Mouse (Mus musculus) hindbrain, embryonic 16.5 days (tissue): ENCODE measurements around the gene Sptan1. TPM values are rescaled to one million over a fixed set of nuclear protein-coding genes. Genes with fewer than 3 reads are reported as not detected.
"Not testable (repeated sequence)": the region's sequence is repeated elsewhere in the genome, so short reads cannot be mapped to it uniquely, and the experiment has no call there.

Experiments
- ATAC-seq: fragments of 200-750 bp; cut with Nextera tagmentation; 2 replicates; pipeline ENCODE4 v1.8.0; 2017; ENCODE audit warnings: moderate TSS enrichment, moderate library complexity
- H3K27ac ChIP-seq: fragments of 300-500 bp; sonication (generic); 2 replicates; pipeline ENCODE4 v1.5.1; 2014; ENCODE audit warnings: low read depth, mild to moderate bottlenecking, control low read depth, low read length, moderate library complexity
- H3K27me3 ChIP-seq: fragments of 300-500 bp; sonication (generic); replicated peaks from 2 replicates; pipeline ENCODE4 v1.6.1; 2014; ENCODE audit warnings: low read length; ENCODE audit not compliant: control insufficient read depth, insufficient read depth
- H3K36me3 ChIP-seq: fragments of 300-500 bp; sonication (generic); 2 replicates; pipeline ENCODE4 v1.6.1; 2014; ENCODE audit warnings: mild to moderate bottlenecking, low read length, moderate library complexity, mixed read lengths; ENCODE audit not compliant: control insufficient read depth, insufficient read depth
- H3K4me1 ChIP-seq: fragments of 300-500 bp; sonication (generic); 2 replicates; pipeline ENCODE4 v1.6.1; 2014; ENCODE audit warnings: low read depth, low read length; ENCODE audit not compliant: control insufficient read depth, insufficient read depth
- H3K4me2 ChIP-seq: fragments of 300-500 bp; sonication (generic); 2 replicates; pipeline ENCODE4 v1.6.1; 2014; ENCODE audit warnings: mild to moderate bottlenecking, low read length, control low read depth, moderate library complexity
- H3K4me3 ChIP-seq: fragments of 300-500 bp; sonication (generic); 2 replicates; pipeline ENCODE4 v1.5.1; 2014; ENCODE audit warnings: mild to moderate bottlenecking, low read length, control low read depth, moderate library complexity
- H3K9ac ChIP-seq: fragments of 300-500 bp; sonication (generic); 2 replicates; pipeline ENCODE4 v1.6.1; 2014; ENCODE audit warnings: low read depth, mild to moderate bottlenecking, control low read depth, low read length, moderate library complexity
- H3K9me3 ChIP-seq: fragments of 300-500 bp; sonication (generic); 2 replicates; pipeline ENCODE4 v1.6.1; 2014; ENCODE audit warnings: mild to moderate bottlenecking, low read length, moderate library complexity; ENCODE audit not compliant: control insufficient read depth
- WGBS: fragments of 180-500 bp; shearing (Covaris S2); extraction: QIAGEN DNeasy Blood & Tissue Kit; methylation state at CpG from one replicate; pipeline ENCODE4 v1.1.7; 2014; 5-methylcytosine and 5-hydroxymethylcytosine counted together
- polyA plus RNA-seq: library from polyadenylated mRNA; unstranded; fragments of >200 nt; fragmentation: Nextera tagmentation; extraction: Ambion mirVana; gene quantifications from 2 replicates; pipeline ENCODE4 v1.2.1, GENCODE M21; 2015

Gene Sptan1
- polyA plus RNA-seq, 1 experiment from 2014 or later = 234 TPM

- no peaks in the 10 kb centered on the region for H3K9me3 ChIP-seq
- ATAC-seq = no peak
- peaks cover 8% of the 10 kb centered on the region; the same call in 1 of the 2 replicates for H3K4me1 ChIP-seq
- H3K27me3 ChIP-seq = no peaks in the 10 kb centered on the region
- H3K36me3 ChIP-seq = no peaks in the 10 kb centered on the region
- H3K4me3 ChIP-seq = peak overlapping the region; percentile 66
- WGBS = 52% methylated on average over 11 of the region's 11 CpGs
- H3K4me2 ChIP-seq = peak overlapping the region; percentile 65
- H3K9ac ChIP-seq = peak overlapping the region; percentile 73
- peak overlapping the region; percentile 97 for H3K27ac ChIP-seq
Observed at GRCm38 (mm10) chr2:30048101-30048501, 82.7 kb downstream of the Sptan1 start.

- Histone ChIP-seq H3K4me3 (peak within 1 kb of the TSS; percentile 66), H3K4me1 (peaks cover 8% of the 10 kb centered on the region; the same call in 1 of the 2 replicates), H3K36me3 (no peaks in the 10 kb centered on the region), H3K27me3 (no peaks in the 10 kb centered on the region; the same call in 1 of the 2 replicates), H3K9ac (peak within 1 kb of the TSS; percentile 73), H3K27ac (peak within 1 kb of the TSS; percentile 97), H3K9me3 (no peaks in the 10 kb centered on the region), H3K4me2 (peak within 1 kb of the TSS; percentile 65)
- under 1% methylated on average over 54 of the region's 54 CpGs for WGBS
- ATAC-seq = peak; percentile 95
Observed at GRCm38 (mm10) chr2:30048699-30049388, 83.5 kb downstream of the Sptan1 start, which contains the start of gene Wdr34. Gene Wdr34, minus strand, starts transcription at chr2:30048881.

GRCm38 (mm10) chr2:30049831-30050230, 84.5 kb downstream of the Sptan1 start:
- no peak for ATAC-seq
- Histone ChIP-seq H3K4me2 (no peak overlapping the region), H3K9me3 (no peaks in the 10 kb centered on the region), H3K4me1 (peaks cover 8% of the 10 kb centered on the region; the same call in 1 of the 2 replicates), H3K36me3 (no peaks in the 10 kb centered on the region), H3K27me3 (no peaks in the 10 kb centered on the region; the same call in 1 of the 2 replicates), H3K9ac (no peak overlapping the region), H3K4me3 (no peak overlapping the region), H3K27ac (no peak overlapping the region)
- 90% methylated on average over 3 of the region's 3 CpGs for WGBS

- Histone ChIP-seq H3K27me3 (no peaks in the 10 kb centered on the region; the same call in 1 of the 2 replicates), H3K9me3 (no peaks in the 10 kb centered on the region), H3K36me3 (no peaks in the 10 kb centered on the region), H3K4me3 (no peak overlapping the region), H3K9ac (no peak overlapping the region), H3K4me1 (peaks cover 8% of the 10 kb centered on the region; the same call in 1 of the 2 replicates), H3K4me2 (no peak overlapping the region), H3K27ac (no peak overlapping the region)
- no peak for ATAC-seq
- WGBS = 49% methylated on average over 6 of the region's 6 CpGs
Observed at GRCm38 (mm10) chr2:30051992-30052761, 86.8 kb downstream of the Sptan1 start.

GRCm38 (mm10) chr2:30055310-30055709, 90.0 kb downstream of the Sptan1 start:
- ATAC-seq, H3K4me2 ChIP-seq, H3K27me3 ChIP-seq, H3K9ac ChIP-seq, H3K36me3 ChIP-seq, H3K9me3 ChIP-seq, H3K27ac ChIP-seq, H3K4me1 ChIP-seq, H3K4me3 ChIP-seq: not testable (repeated sequence)
- 94% methylated on average over 3 of the region's 3 CpGs for WGBS

- no peak overlapping the region for H3K9ac ChIP-seq
- no peaks in the 10 kb centered on the region for H3K36me3 ChIP-seq
- WGBS = 80% methylated on average over 3 of the region's 3 CpGs
- no peak overlapping the region for H3K4me3 ChIP-seq
- H3K4me2 ChIP-seq = no peak overlapping the region
- no peaks in the 10 kb centered on the region; the same call in 1 of the 2 replicates for H3K27me3 ChIP-seq
- H3K4me1 ChIP-seq = peaks cover 4% of the 10 kb centered on the region
- H3K27ac ChIP-seq = no peak overlapping the region
- no peaks in the 10 kb centered on the region for H3K9me3 ChIP-seq
- no peak for ATAC-seq
Observed at GRCm38 (mm10) chr2:30056736-30057135, 91.4 kb downstream of the Sptan1 start.

GRCm38 (mm10) chr2:30057223-30057904, 92.0 kb downstream of the Sptan1 start, which contains the start of gene Set:
Gene Set, plus strand, starts transcription at chr2:30057378.
- 48% methylated on average over 12 of the region's 12 CpGs for WGBS
- H3K4me2 ChIP-seq = no peak within 1 kb of the TSS
- no peaks in the 10 kb centered on the region for H3K9me3 ChIP-seq
- no peak for ATAC-seq
- H3K27me3 ChIP-seq = no peaks in the 10 kb centered on the region; the same call in 1 of the 2 replicates
- no peaks in the 10 kb centered on the region for H3K36me3 ChIP-seq
- no peak within 1 kb of the TSS for H3K27ac ChIP-seq
- H3K4me1 ChIP-seq = peaks cover 5% of the 10 kb centered on the region
- H3K9ac ChIP-seq = no peak within 1 kb of the TSS
- H3K4me3 ChIP-seq = no peak within 1 kb of the TSS

- ATAC-seq = no peak
- peaks cover 15% of the 10 kb centered on the region for H3K4me1 ChIP-seq
- H3K9ac ChIP-seq = no peak overlapping the region
- no peak overlapping the region for H3K4me2 ChIP-seq
- H3K27me3 ChIP-seq = no peaks in the 10 kb centered on the region; the same call in 1 of the 2 replicates
- no peaks in the 10 kb centered on the region for H3K9me3 ChIP-seq
- no peaks in the 10 kb centered on the region for H3K36me3 ChIP-seq
- H3K27ac ChIP-seq = no peak overlapping the region
- 28% methylated on average over 5 of the region's 5 CpGs for WGBS
- H3K4me3 ChIP-seq = no peak overlapping the region
Observed at GRCm38 (mm10) chr2:30058418-30058817, 93.1 kb downstream of the Sptan1 start.
